Mouse (Mus musculus) cortical plate, adult 2 months (tissue): ENCODE results near the gene Gins1.

ENCODE experiments used
- CTCF ChIP-seq: fragments of 200-500 bp; IDR thresholded peaks from 2 replicates; pipeline ENCODE4 v1.5.1; 2011; ENCODE audit warnings: mild to moderate bottlenecking, control low read depth, low read length; ENCODE audit not compliant: insufficient read depth; ENCODE audit errors: extremely low read depth
- POLR2A ChIP-seq: fragments of 200-500 bp; IDR thresholded peaks from 2 replicates; pipeline ENCODE4 v1.6.1; 2011; ENCODE audit warnings: mild to moderate bottlenecking, low read length, control low read depth; ENCODE audit not compliant: insufficient read depth; ENCODE audit errors: extremely low read depth

- TF ChIP-seq CTCF (no peak), POLR2A (no peak)
These were observed 45.3 kb upstream of the Gins1 start for GRCm38 (mm10) chr2:150859709-150860470.
